Mouse (Mus musculus): ENCODE results near the gene Zfp316. TPM values are rescaled to one million over a fixed set of nuclear protein-coding genes. Genes with fewer than 3 reads are reported as not detected.

Zfp316 gene
- total and polyA plus RNA-seq, 3 experiments, result 1.1 to 3.6 (median 2.0) TPM

DNA sequence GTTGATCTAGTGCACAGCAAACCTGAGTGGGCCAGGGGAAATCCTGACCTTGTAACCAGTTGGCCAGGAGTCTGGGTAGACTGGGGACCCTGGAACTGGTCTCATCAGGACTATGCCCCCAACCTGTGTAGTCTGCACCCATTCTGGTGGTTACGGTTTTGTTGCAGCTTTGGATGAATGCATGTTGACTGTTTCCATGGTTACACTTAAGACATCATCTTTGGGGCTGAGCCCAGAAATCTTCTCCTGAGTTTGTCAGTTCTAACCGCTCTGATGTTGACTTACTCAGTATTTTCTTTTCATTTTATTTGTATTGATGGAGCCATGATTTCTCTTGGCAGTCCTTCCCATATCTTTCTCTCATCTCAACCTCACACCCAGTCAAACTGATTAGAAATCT lies 25.5 kb upstream of the Zfp316 start:
- no peaks in the 10 kb centered on the region; a peak in 1 of 4 replicates for H3K4me1 ChIP-seq (ENCODE audit: control insufficient read depth in 1 of 2, insufficient read depth in 2 of 2)
- dilution Hi-C loops (cut with MboI; ENCODE audit: extremely low pct_ligation_motif_present, extremely low pct_unique_long_range_greater_than_20kb, low sequenced_read_pairs) (no loop called here), in situ Hi-C loops (cut with MboI; ENCODE audit: low pct_ligation_motif_present, low pct_unique_long_range_greater_than_20kb, low sequenced_read_pairs) (loop anchor here (25.0 kb wide), 1 partner anchor 358 kb away; no protein-coding TSS in a partner anchor)
- no peak overlapping the region for H3K27ac ChIP-seq (ENCODE audit: insufficient read depth, low read depth)
- no peak overlapping the region for H3K4me2 ChIP-seq (ENCODE audit: insufficient read depth, low read depth, poor library complexity, severe bottlenecking)
- no peaks in the 10 kb centered on the region for H3K27me3 ChIP-seq (replicated peaks)
- no peak for DNase-seq (ENCODE audit: extremely low read depth)
- no peak overlapping the region for H3K9ac ChIP-seq (ENCODE audit: insufficient read depth, low read depth)
- H3K9me3 ChIP-seq (replicated peaks; ENCODE audit: low read length), result peaks cover 10% of the 10 kb centered on the region
- TF ChIP-seq NELFE (IDR thresholded peaks at IDR 0.05; ENCODE audit: low read depth, low read length) (no peak), CTCF (conservative IDR thresholded peaks at IDR 0.05 in 1 of 2, IDR thresholded peaks at IDR 0.05 in 1 of 2; ENCODE audit: low read depth in 2 of 2, low read length in 2 of 2) (no peak), MXI1 (IDR thresholded peaks at IDR 0.05; ENCODE audit: low read depth, low read length) (no peak), ETS1 (conservative IDR thresholded peaks at IDR 0.05; ENCODE audit: low read depth, low read length) (no peak), GABPA (IDR thresholded peaks at IDR 0.05; ENCODE audit: insufficient replicate concordance, low read depth, low read length) (no peak), HCFC1 (IDR thresholded peaks at IDR 0.05; ENCODE audit: low read depth, low read length) (no peak), MYC (IDR thresholded peaks at IDR 0.05; ENCODE audit: low read depth, low read length) (no peak), NRF1 (IDR thresholded peaks at IDR 0.05; ENCODE audit: low read depth, low read length) (no peak), CHD2 (IDR thresholded peaks at IDR 0.05; ENCODE audit: low read length) (no peak), ZMIZ1 (IDR thresholded peaks at IDR 0.05; ENCODE audit: low read depth, low read length) (no peak), E2F4 (IDR thresholded peaks at IDR 0.05; ENCODE audit: insufficient replicate concordance, low read depth, low read length) (no peak), SIN3A (IDR thresholded peaks at IDR 0.05; ENCODE audit: low read length) (no peak), IRF4 (IDR thresholded peaks at IDR 0.05; ENCODE audit: low read depth, low read length) (no peak), RCOR1 (conservative IDR thresholded peaks at IDR 0.05; ENCODE audit: low read depth, low read length) (no peak), PAX5 (IDR thresholded peaks at IDR 0.05; ENCODE audit: low read length) (no peak), POLR2A (IDR thresholded peaks at IDR 0.05; ENCODE audit: low read depth, low read length) (no peak), BHLHE40 (IDR thresholded peaks at IDR 0.05; ENCODE audit: low read depth, low read length) (no peak), ZKSCAN1 (IDR thresholded peaks at IDR 0.05; ENCODE audit: borderline replicate concordance, low read depth, low read length) (no peak), RAD21 (IDR thresholded peaks at IDR 0.05; ENCODE audit: low read depth, low read length) (no peak)
- no peaks in the 10 kb centered on the region for H3K79me2 ChIP-seq (replicated peaks; ENCODE audit: control insufficient read depth, extremely low read depth, insufficient read depth, poor library complexity, severe bottlenecking)
- H3K36me3 ChIP-seq (replicated peaks in 1 of 2; ENCODE audit: control insufficient read depth in 1 of 2, insufficient read depth in 1 of 2, low read length in 1 of 2), result peaks cover 8 to 61% of the 10 kb centered on the region in 2 experiments
- no peak overlapping the region for H3K4me3 ChIP-seq (replicated peaks in 1 of 3; ENCODE audit: low read depth in 2 of 3, low read length in 2 of 3, poor library complexity in 1 of 3)

DNA sequence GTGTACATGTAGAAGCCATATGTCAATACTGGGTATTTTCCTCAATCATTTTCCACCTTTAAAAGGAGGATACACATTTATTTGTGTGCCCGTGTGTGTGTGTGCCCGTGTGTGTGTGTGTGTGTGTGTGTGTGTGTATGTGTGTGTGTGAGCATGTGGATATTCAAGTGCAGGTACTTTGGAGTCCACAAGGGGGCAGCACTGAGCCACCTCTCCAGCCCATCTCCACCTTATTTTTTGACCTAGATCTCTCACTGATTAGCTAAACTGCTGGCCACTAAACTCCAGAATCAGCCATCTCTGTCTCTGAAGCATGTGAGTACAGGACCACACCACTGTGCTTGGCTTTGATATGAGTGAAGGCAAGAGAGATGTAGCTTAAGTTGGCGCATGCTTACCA lies 25.0 kb upstream of the Zfp316 start:
- Histone ChIP-seq H3K4me2 (ENCODE audit: insufficient read depth, low read depth, poor library complexity, severe bottlenecking) (no peak overlapping the region), H3K9me3 (replicated peaks; ENCODE audit: low read length) (peaks cover 7% of the 10 kb centered on the region), H3K27me3 (replicated peaks) (no peaks in the 10 kb centered on the region), H3K9ac (ENCODE audit: insufficient read depth, low read depth) (no peak overlapping the region), H3K27ac (ENCODE audit: insufficient read depth, low read depth) (no peak overlapping the region), H3K79me2 (replicated peaks; ENCODE audit: control insufficient read depth, extremely low read depth, insufficient read depth, poor library complexity, severe bottlenecking) (no peaks in the 10 kb centered on the region), H3K36me3 (replicated peaks in 1 of 2; ENCODE audit: control insufficient read depth in 1 of 2, insufficient read depth in 1 of 2, low read length in 1 of 2) (peaks cover 4 to 56% of the 10 kb centered on the region in 2 experiments), H3K4me1 (ENCODE audit: control insufficient read depth in 1 of 2, insufficient read depth in 2 of 2) (no peaks in the 10 kb centered on the region; a peak in 1 of 4 replicates), H3K4me3 (replicated peaks in 1 of 3; ENCODE audit: low read depth in 2 of 3, low read length in 2 of 3, poor library complexity in 1 of 3) (no peak overlapping the region)
- TF ChIP-seq POLR2AphosphoS2 (IDR thresholded peaks at IDR 0.05; ENCODE audit: low read depth, low read length), result no peak
- no peak for TF ChIP-seq ELF1 (IDR thresholded peaks at IDR 0.05; ENCODE audit: low read depth, low read length)
- no peak for TF ChIP-seq IRF4 (IDR thresholded peaks at IDR 0.05; ENCODE audit: low read depth, low read length)
- no peak for TF ChIP-seq RAD21 (IDR thresholded peaks at IDR 0.05; ENCODE audit: low read depth, low read length)
- TF ChIP-seq CTCF (conservative IDR thresholded peaks at IDR 0.05 in 1 of 2, IDR thresholded peaks at IDR 0.05 in 1 of 2; ENCODE audit: low read depth in 2 of 2, low read length in 2 of 2), result peak in 1 of 2 experiments; percentile 36; a peak in 2 of 4 replicates
- in situ Hi-C loops (cut with MboI; ENCODE audit: low pct_ligation_motif_present, low pct_unique_long_range_greater_than_20kb, low sequenced_read_pairs) (loop anchor here (25.0 kb wide), 1 partner anchor 358 kb away; no protein-coding TSS in a partner anchor), dilution Hi-C loops (cut with MboI; ENCODE audit: extremely low pct_ligation_motif_present, extremely low pct_unique_long_range_greater_than_20kb, low sequenced_read_pairs) (no loop called here)
- DNase-seq (ENCODE audit: extremely low read depth), result no peak

Data from CH12.LX (cell line).